Mouse (Mus musculus) heart, postnatal 0 days (tissue): Measurements from ENCODE around the gene Ly6g6c. TPM values are rescaled to one million over a fixed set of nuclear protein-coding genes. Genes with fewer than 3 reads are reported as not detected.

Source experiments
- ATAC-seq: fragments of 200-750 bp; cut with Nextera tagmentation; 2 replicates; pipeline ENCODE4 v1.8.0; 2017; ENCODE audit warnings: low read depth, moderate number of reproducible peaks, moderate library complexity; ENCODE audit not compliant: insufficient read depth
- DNase-seq: peaks from one replicate; pipeline ENCODE4 v3.0.0-alpha.2; 2016; ENCODE audit warnings: low spot score
- H3K27ac ChIP-seq: fragments of 300-500 bp; sonication (generic); 2 replicates; pipeline ENCODE4 v1.5.1; 2014; ENCODE audit warnings: low read depth, mild to moderate bottlenecking
- H3K27me3 ChIP-seq: fragments of 300-500 bp; sonication (generic); 2 replicates; pipeline ENCODE4 v1.6.1; 2014; ENCODE audit warnings: low read length, mixed read lengths; ENCODE audit not compliant: control insufficient read depth, insufficient read depth
- H3K36me3 ChIP-seq: fragments of 300-500 bp; sonication (generic); replicated peaks from 2 replicates; pipeline ENCODE4 v1.6.1; 2014; ENCODE audit warnings: low read length, mixed read lengths; ENCODE audit not compliant: control insufficient read depth, insufficient read depth
- H3K4me1 ChIP-seq: fragments of 300-500 bp; sonication (generic); 2 replicates; pipeline ENCODE4 v1.6.1; 2014; ENCODE audit warnings: antibody characterized with exemption; ENCODE audit not compliant: control insufficient read depth, insufficient read depth
- H3K4me2 ChIP-seq: fragments of 300-500 bp; sonication (generic); 2 replicates; pipeline ENCODE4 v1.6.1; 2014; ENCODE audit warnings: low read depth, mild to moderate bottlenecking, low read length, moderate library complexity
- H3K4me3 ChIP-seq: fragments of 300-500 bp; sonication (generic); 2 replicates; pipeline ENCODE4 v1.5.1; 2014; ENCODE audit warnings: low read depth, low read length
- H3K9ac ChIP-seq: fragments of 300-500 bp; sonication (generic); replicated peaks from 2 replicates; pipeline ENCODE4 v1.6.1; 2014; ENCODE audit warnings: low read depth, low read length, mixed read lengths
- H3K9me3 ChIP-seq: fragments of 300-500 bp; sonication (generic); replicated peaks from 2 replicates; pipeline ENCODE4 v1.6.1; 2016; ENCODE audit warnings: low read length; ENCODE audit not compliant: control insufficient read depth
- CTCF ChIP-seq: IDR thresholded peaks from 2 replicates; pipeline ENCODE4 v1.5.1; 2016; ENCODE audit warnings: antibody characterized with exemption, control low read depth, low read depth
- EP300 ChIP-seq: IDR thresholded peaks from 2 replicates; pipeline ENCODE4 v1.6.1; 2016; ENCODE audit warnings: antibody characterized with exemption, low read depth
- WGBS: fragments of 180-500 bp; shearing (Covaris S2); extraction: QIAGEN DNeasy Blood & Tissue Kit; methylation state at CpG from one replicate; pipeline ENCODE4 v1.1.7; 2014; 5-methylcytosine and 5-hydroxymethylcytosine counted together
- polyA plus RNA-seq: library from polyadenylated mRNA; unstranded; fragments of >200 nt; fragmentation: Nextera tagmentation; extraction: Ambion mirVana; gene quantifications from 2 replicates; pipeline ENCODE4 v1.2.1, GENCODE M21; 2015
- total RNA-seq: library from RNA; depleted of rRNA; stranded (reverse); fragments of >200 nt; gene quantifications from 2 replicates; pipeline ENCODE4 v1.2.3, GENCODE M21; 2014; ENCODE audit warnings: low replicate concordance

Gene Ly6g6c
- total and polyA plus RNA-seq, 2 experiments from 2014 or later = not detected

DNA sequence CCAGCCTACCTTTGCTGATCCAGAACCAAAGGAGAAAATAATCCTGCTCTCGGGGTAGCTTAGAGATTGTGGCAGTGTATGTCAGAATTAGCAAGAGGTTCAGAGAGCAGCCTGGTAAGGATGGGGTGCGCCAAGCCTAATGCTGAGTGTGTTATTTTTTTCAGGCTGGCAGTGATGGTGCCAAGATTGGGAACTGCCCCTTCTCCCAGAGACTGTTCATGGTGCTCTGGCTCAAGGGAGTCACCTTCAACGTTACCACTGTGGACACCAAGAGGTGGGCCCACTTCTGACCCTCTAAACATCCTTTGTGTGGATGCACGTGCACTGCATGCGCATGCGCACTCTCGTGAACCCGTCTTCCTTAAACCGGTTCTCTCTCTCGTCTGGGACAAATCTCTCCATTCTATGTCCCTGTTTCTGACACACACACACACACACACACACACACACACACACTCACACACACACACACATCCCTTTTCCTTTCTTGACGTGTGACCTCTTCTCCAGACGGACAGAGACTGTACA is 12.9 kb upstream of the Ly6g6c start:
- Histone ChIP-seq H3K36me3 (peaks cover 48% of the 10 kb centered on the region), H3K4me3 (peak overlapping the region; percentile 80), H3K9ac (peak overlapping the region; percentile 31; the same call in 1 of the 2 replicates), H3K9me3 (no peaks in the 10 kb centered on the region), H3K4me2 (peak overlapping the region; percentile 92), H3K27me3 (no peaks in the 10 kb centered on the region), H3K4me1 (peaks cover 16% of the 10 kb centered on the region), H3K27ac (peak overlapping the region; percentile 98)
- ATAC-seq (no peak), DNase-seq (no peak)
- TF ChIP-seq EP300 (no peak), CTCF (no peak)
- WGBS = 63% methylated on average over 12 of the region's 12 CpGs

DNA sequence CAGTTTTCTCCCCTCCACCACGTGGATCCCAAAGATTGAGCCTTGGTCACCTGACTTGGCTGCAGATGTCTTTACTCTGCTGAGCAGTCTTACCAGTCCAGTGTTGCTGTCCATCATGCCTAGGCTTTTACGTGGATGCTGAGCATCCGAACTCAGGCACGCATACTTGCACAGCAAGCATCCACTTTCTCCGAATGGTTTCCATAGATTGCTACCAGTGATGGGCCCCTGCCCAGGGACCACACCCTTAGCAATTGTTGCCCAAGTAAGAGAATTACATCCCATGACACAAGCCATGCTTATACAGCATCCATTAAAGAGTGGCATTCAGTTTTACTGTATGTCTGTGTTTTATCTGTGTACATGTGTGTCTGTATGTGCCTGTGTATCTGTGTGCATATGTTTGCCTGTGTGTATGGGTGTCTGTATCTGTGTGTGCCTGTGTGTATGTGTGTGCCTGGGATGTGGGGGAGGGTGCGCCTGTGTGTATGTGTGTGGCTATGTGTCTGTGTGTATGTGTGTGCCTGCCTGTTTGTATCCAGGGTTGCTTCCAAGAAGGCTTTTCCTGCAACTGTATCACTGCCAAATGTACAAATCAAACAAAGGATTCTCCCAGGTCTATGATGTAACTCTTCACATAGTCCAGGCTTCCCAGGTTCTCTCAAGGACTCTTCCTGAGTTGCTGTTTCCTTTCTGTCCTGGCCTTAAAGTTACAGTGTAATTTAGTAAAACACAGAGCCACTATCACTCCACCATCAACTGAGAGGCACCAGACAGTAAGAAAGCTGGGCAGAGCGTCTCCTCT is 9.3 kb upstream of the Ly6g6c start:
- H3K4me3 ChIP-seq = no peak overlapping the region
- ATAC-seq (no peak), DNase-seq (no peak)
- H3K9me3 ChIP-seq = no peaks in the 10 kb centered on the region
- peaks cover 64% of the 10 kb centered on the region for H3K36me3 ChIP-seq
- H3K4me2 ChIP-seq = no peak overlapping the region
- no peak overlapping the region for H3K9ac ChIP-seq
- H3K27ac ChIP-seq = peak overlapping the region; percentile 32; the same call in 1 of the 2 replicates
- WGBS = 73% methylated on average over 7 of the region's 7 CpGs
- no peak for TF ChIP-seq EP300
- TF ChIP-seq CTCF = no peak
- H3K27me3 ChIP-seq = no peaks in the 10 kb centered on the region
- 0 out of 2 replicates have a peak, but pooled peaks cover 7% of the 10 kb centered on the region for H3K4me1 ChIP-seq

DNA sequence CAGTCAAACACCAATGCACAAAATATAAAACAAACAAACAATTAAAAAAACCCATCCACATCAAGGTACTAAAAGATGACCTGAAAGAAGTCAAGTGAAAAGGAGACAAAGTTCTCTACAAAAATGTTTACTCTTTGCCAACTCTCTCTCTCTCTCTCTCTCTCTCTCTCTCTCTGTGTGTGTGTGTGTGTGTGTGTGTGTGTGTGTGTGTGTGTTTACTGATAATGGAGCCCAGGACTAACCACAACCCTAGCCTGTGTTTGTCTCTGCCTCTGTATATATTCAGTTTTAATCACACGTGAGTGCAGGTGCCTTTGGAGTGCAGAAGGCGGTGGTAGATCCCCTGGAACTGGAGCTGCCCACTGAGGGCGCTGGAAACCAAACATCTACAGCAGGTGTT is 8.1 kb upstream of the Ly6g6c start:
- no peaks in the 10 kb centered on the region for H3K27me3 ChIP-seq
- 0 out of 2 replicates have a peak, but pooled peaks cover 7% of the 10 kb centered on the region for H3K4me1 ChIP-seq
- no peaks in the 10 kb centered on the region for H3K9me3 ChIP-seq
- H3K4me2 ChIP-seq = no peak overlapping the region
- H3K27ac ChIP-seq = no peak overlapping the region
- ATAC-seq = no peak
- DNase-seq = no peak
- no peak overlapping the region for H3K4me3 ChIP-seq
- TF ChIP-seq CTCF (no peak), EP300 (no peak)
- no peak overlapping the region for H3K9ac ChIP-seq
- WGBS = 75% methylated on average over 3 of the region's 3 CpGs
- H3K36me3 ChIP-seq = peaks cover 74% of the 10 kb centered on the region

DNA sequence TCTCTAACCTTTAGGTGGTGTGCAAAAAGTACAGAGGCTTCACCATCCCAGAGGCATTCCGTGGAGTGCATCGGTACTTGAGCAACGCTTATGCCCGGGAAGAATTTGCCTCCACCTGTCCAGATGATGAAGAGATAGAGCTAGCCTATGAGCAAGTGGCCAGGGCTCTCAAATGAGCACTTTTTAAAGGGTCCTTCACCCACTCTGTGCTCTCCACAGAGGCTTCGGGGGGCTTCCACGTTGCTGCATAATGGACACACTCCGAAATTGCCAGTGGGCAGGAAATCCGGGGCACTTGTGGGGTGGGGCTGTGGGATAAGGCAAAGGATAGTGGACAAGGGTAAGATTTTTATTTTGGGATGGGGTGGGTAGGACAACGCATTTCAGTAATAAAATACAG is 6.9 kb upstream of the Ly6g6c start:
- DNase-seq (no peak), ATAC-seq (no peak)
- Histone ChIP-seq H3K9me3 (no peaks in the 10 kb centered on the region), H3K4me3 (no peak overlapping the region), H3K27me3 (no peaks in the 10 kb centered on the region), H3K9ac (no peak overlapping the region), H3K4me1 (0 out of 2 replicates have a peak, but pooled peaks cover 4% of the 10 kb centered on the region), H3K27ac (peak overlapping the region; percentile 87), H3K36me3 (peaks cover 72% of the 10 kb centered on the region), H3K4me2 (peak overlapping the region; percentile 75; the same call in 1 of the 2 replicates)
- 44% methylated on average over 9 of the region's 9 CpGs for WGBS
- TF ChIP-seq EP300 (no peak), CTCF (no peak)

DNA sequence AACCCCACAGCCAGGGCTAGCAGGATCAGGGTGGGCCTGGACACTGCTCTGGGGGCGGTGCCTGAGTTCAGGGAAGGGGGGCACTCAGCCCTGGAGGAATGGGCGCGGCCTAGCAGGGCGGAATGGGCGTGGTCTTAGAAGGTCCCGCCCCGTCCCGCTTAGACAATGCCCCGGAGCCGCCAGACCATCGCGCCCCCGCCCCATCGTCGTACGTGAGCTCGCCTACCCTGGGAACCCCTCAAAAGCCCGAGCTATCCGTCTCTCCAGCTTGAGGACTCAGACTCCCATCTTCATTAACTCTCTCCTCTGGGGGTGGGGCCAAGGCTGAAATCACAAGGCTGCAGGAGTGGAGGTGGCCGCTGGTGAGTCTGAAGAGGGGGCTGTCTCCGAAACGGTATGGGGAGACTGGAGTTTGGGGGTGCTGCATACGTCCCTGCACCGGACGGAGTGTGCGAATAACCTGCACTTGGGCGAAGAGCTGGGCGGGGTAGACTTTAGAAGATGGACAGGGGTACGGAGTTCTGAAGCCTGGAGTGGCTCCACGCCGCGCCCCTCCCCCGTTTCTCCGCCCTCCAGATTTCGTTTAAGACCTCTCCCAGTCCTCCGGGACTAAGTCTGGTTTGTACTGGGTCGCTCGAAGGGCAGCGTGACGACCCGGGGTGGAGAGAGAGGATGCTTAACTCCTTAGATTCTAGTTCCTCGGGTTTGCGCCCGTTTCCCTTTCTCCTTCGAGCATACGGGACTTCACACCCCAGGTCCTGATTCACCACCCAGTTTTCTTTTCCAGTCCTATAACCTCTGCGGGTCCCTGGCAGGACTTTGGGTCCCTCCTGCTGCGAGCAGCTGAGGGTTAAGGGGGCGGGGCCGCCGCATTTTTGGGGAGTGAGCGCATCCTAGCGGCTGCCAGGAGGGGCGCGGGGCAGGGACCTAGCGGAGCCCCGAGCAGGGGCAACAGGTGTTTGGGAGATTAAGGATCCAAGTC is 6.0 kb upstream of the Ly6g6c start, which contains the start of gene Ddah2:
Ddah2 (plus strand) TSS at position 125 of the 982 bp plus-strand sequence.
- H3K27me3 ChIP-seq = peaks cover 6% of the 10 kb centered on the region; the same call in 1 of the 2 replicates
- WGBS = under 1% methylated on average over 55 of the region's 57 CpGs
- H3K4me2 ChIP-seq = peak within 1 kb of the TSS; percentile 75
- peak; percentile 92 for ATAC-seq
- H3K4me1 ChIP-seq = 0 out of 2 replicates have a peak, but pooled peaks cover 4% of the 10 kb centered on the region
- H3K27ac ChIP-seq = peak within 1 kb of the TSS; percentile 87
- peak within 1 kb of the TSS; percentile 71 for H3K9ac ChIP-seq
- H3K36me3 ChIP-seq = peaks cover 63% of the 10 kb centered on the region
- TF ChIP-seq EP300 (peak; percentile 23; the same call in 1 of the 2 replicates), CTCF (peak; percentile 59)
- H3K9me3 ChIP-seq = no peaks in the 10 kb centered on the region
- H3K4me3 ChIP-seq = peak within 1 kb of the TSS; percentile 62
- peak; percentile 91 for DNase-seq
